Mouse (Mus musculus): ENCODE results near the gene Dip2b.

DNA sequence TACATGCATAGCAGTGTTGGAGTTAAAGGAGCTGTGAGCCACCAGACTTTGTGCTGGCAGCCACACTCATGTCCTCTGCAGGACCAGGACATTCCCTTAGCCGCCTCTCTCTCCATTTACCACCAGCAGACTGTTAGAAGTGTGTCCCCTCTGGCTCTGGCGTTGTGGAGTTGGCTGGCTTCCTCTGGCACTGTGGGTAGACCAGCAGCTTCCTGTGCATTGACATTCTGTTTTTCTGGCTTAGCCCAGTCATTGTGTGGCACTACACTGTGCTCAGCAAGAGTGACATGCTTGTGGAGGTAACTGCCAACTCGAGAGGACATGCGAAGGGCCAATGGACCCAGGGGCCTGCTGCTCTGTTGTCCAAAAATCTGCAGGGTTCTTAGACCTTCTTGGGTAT lies 141.8 kb downstream of the Dip2b start:
- TF ChIP-seq ZC3H11A (IDR thresholded peaks at IDR 0.05; ENCODE audit: low read depth, low read length) (no peak), POLR2A (IDR thresholded peaks at IDR 0.05; ENCODE audit: control insufficient read depth in 1 of 2, insufficient read depth in 1 of 2, low read depth in 1 of 2, low read length in 2 of 2, poor library complexity in 1 of 2) (no peak), MAFK (IDR thresholded peaks at IDR 0.05; ENCODE audit: borderline replicate concordance, low read depth, low read length) (no peak), TCF12 (IDR thresholded peaks at IDR 0.05; ENCODE audit: low read depth, low read length) (no peak), RAD21 (IDR thresholded peaks at IDR 0.05; ENCODE audit: low read depth, low read length) (no peak), USF1 (IDR thresholded peaks at IDR 0.05; ENCODE audit: low read depth, low read length) (no peak), CTCF (IDR thresholded peaks at IDR 0.05 in 2 of 3, conservative IDR thresholded peaks at IDR 0.05 in 1 of 3; ENCODE audit: control insufficient read depth in 1 of 3, insufficient read depth in 1 of 3, low read depth in 2 of 3, low read length in 3 of 3, poor library complexity in 1 of 3, severe bottlenecking in 1 of 3) (no peak), CHD2 (IDR thresholded peaks at IDR 0.05; ENCODE audit: low read length) (no peak), EP300 (IDR thresholded peaks at IDR 0.05; ENCODE audit: low read depth in 1 of 2, low read length in 2 of 2) (no peak), MYB (IDR thresholded peaks at IDR 0.05; ENCODE audit: low read depth, low read length) (no peak), MAX (IDR thresholded peaks at IDR 0.05; ENCODE audit: low read length) (no peak), HCFC1 (IDR thresholded peaks at IDR 0.05; ENCODE audit: low read depth, low read length) (no peak), USF2 (IDR thresholded peaks at IDR 0.05; ENCODE audit: borderline replicate concordance in 1 of 2, insufficient read depth in 1 of 2, low read depth in 1 of 2, low read length in 2 of 2) (no peak)
